Mouse (Mus musculus): Measurements from ENCODE around the gene Brwd1. TPM values are rescaled to one million over a fixed set of nuclear protein-coding genes. Genes with fewer than 3 reads are reported as not detected.
A peak's percentile ranks its signal among the peaks of the same experiment; 100 is the strongest.
"Not testable (repeated sequence)": the region's sequence is repeated elsewhere in the genome, so short reads cannot be mapped to it uniquely, and the experiment has no call there.

Brwd1 gene
- total RNA-seq, 2 experiments from 2014 or later: 118 to 133 TPM

GRCm38 (mm10) chr16:96081742-96082241 lies 534 bp downstream of the Brwd1 start:
- DNase-seq (ENCODE audit: low spot score in 2 of 2): peak; percentile 61 to 67

GRCm38 (mm10) chr16:96081331-96081730 lies 995 bp downstream of the Brwd1 start:
- peak; percentile 77 to 82 for DNase-seq (ENCODE audit: low spot score in 2 of 2)

GRCm38 (mm10) chr16:96080524-96080923 lies 1.8 kb downstream of the Brwd1 start:
- DNase-seq (ENCODE audit: low spot score in 2 of 2): no peak

GRCm38 (mm10) chr16:96068364-96068763 lies 14.0 kb downstream of the Brwd1 start:
- no peak for DNase-seq (ENCODE audit: low spot score in 2 of 2)

- DNase-seq (ENCODE audit: low spot score in 2 of 2): no peak
Observed at GRCm38 (mm10) chr16:96066174-96066573, 16.2 kb downstream of the Brwd1 start.

- DNase-seq (ENCODE audit: low spot score in 2 of 2): no peak
Observed at GRCm38 (mm10) chr16:96064649-96065048, 17.7 kb downstream of the Brwd1 start.

- DNase-seq (ENCODE audit: low spot score in 2 of 2): no peak
Observed at GRCm38 (mm10) chr16:96044096-96044495, 38.2 kb downstream of the Brwd1 start.

- DNase-seq (ENCODE audit: low spot score in 2 of 2): no peak
Observed at GRCm38 (mm10) chr16:96040691-96041090, 41.6 kb downstream of the Brwd1 start.

- DNase-seq (ENCODE audit: low spot score in 2 of 2): no peak
Observed at GRCm38 (mm10) chr16:96039538-96039937, 42.8 kb downstream of the Brwd1 start.

- DNase-seq (ENCODE audit: low spot score in 2 of 2): no peak
Observed at GRCm38 (mm10) chr16:96034473-96034872, 47.9 kb downstream of the Brwd1 start.

- DNase-seq (ENCODE audit: low spot score in 2 of 2): no peak
Observed at GRCm38 (mm10) chr16:96032368-96033043, 49.8 kb downstream of the Brwd1 start.

- DNase-seq (ENCODE audit: low spot score in 2 of 2): no peak
Observed at GRCm38 (mm10) chr16:96030476-96031102, 51.7 kb downstream of the Brwd1 start.

GRCm38 (mm10) chr16:96026256-96026655 lies 56.1 kb downstream of the Brwd1 start:
- DNase-seq (ENCODE audit: low spot score in 2 of 2): no peak

- no peak for DNase-seq (ENCODE audit: low spot score in 2 of 2)
Observed at GRCm38 (mm10) chr16:96025244-96025643, 57.1 kb downstream of the Brwd1 start.

GRCm38 (mm10) chr16:96021045-96021444 lies 61.3 kb downstream of the Brwd1 start:
- DNase-seq (ENCODE audit: low spot score in 2 of 2): no peak

GRCm38 (mm10) chr16:96009124-96009523 lies 73.2 kb downstream of the Brwd1 start:
- not testable (repeated sequence) for DNase-seq (ENCODE audit: low spot score in 2 of 2)

- DNase-seq (ENCODE audit: low spot score in 2 of 2): not testable (repeated sequence)
Observed at GRCm38 (mm10) chr16:96004278-96004677, 78.0 kb downstream of the Brwd1 start.

GRCm38 (mm10) chr16:95999291-95999690 lies 83.0 kb downstream of the Brwd1 start:
- no peak for DNase-seq (ENCODE audit: low spot score in 2 of 2)

- DNase-seq (ENCODE audit: low spot score in 2 of 2): no peak
Observed at GRCm38 (mm10) chr16:95996156-95996555, 86.2 kb downstream of the Brwd1 start.

GRCm38 (mm10) chr16:95994576-95994975 lies 87.8 kb downstream of the Brwd1 start:
- not testable (repeated sequence) for DNase-seq (ENCODE audit: low spot score in 2 of 2)

GRCm38 (mm10) chr16:95992596-95992995 lies 89.7 kb downstream of the Brwd1 start:
- no peak for DNase-seq (ENCODE audit: low spot score in 2 of 2)

- DNase-seq (ENCODE audit: low spot score in 2 of 2): no peak
Observed at GRCm38 (mm10) chr16:95991122-95991900, 91.0 kb downstream of the Brwd1 start.

Measured in gastrocnemius, postnatal 4 days (tissue).